Mouse (Mus musculus): ENCODE results near the gene Strn3.
"Not testable (repeated sequence)": the region's sequence is repeated elsewhere in the genome, so short reads cannot be mapped to it uniquely, and the experiment has no call there.

Gene Strn3

DNA sequence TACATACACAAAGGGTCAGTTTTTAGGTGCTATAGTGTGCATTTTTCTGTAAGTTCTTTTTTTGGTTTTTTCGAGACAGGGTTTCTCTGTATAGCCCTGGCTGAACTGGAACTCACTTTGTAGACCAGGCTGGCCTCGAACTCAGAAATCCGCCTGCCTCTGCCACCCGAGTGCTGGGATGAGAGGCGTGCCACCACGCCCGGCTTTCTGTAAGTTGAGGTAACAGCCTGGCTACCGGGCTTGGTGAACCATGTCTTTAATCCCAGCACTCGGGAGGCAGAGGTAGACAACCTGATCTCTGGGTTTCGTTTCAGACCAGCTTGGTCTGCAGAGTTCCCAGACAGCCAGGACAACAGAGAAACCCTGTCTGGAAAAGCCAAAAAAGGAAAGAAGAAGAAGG lies 1.2 kb upstream of the Strn3 start:
- DNase-seq = not testable (repeated sequence)

DNA sequence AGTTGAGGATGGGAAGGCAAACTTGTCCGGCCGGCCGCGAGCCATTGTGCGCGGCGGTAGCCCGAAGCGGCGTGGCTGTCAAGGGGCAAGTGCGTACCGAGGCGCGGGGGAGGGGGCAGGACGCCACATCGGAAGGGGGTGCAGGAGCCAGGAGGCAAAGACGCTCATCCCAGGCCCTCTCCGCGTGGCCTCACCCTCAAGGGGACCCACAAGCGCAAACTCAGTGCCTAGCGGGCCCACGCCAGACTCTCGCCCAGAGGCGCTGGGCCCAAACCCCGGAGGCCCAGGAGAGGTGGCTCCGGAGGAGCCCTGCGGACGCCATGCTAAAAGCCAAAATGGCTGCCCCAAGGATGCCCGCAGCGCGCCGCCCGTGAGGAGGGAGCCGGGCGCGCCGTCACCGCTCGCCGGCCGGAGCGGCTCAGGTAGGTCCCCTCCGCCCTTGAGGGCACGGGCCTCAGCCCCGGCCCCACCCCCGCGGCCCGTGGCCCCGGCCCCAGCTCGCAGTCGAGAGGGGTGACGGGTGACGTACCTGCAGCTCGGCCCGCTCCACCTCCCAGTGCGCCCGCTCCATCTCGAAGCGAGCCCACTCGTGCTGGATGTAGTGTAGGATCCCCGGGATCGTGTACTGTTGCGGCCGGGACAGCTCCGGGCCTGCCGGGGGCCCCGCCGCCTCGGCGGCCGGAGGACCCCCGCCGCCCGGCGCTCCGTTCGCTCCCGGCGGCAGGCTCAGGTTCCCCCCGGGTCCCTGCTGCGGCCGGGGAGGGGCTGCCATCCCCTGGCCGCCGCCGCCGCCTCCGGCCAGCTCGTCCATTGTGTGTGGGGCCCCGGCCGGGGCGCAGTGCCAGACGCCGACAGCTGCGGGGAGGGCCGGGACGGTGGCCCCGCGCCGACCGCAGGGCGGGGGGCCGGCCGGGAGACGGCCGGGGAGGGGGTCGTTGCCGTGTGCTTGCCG lies 528 bp downstream of the Strn3 start, which contains the start of gene Ap4s1:
TSS of gene Ap4s1 (plus strand) at position 141 of the 952 bp plus-strand sequence.
- peak; percentile 82 for DNase-seq

DNA sequence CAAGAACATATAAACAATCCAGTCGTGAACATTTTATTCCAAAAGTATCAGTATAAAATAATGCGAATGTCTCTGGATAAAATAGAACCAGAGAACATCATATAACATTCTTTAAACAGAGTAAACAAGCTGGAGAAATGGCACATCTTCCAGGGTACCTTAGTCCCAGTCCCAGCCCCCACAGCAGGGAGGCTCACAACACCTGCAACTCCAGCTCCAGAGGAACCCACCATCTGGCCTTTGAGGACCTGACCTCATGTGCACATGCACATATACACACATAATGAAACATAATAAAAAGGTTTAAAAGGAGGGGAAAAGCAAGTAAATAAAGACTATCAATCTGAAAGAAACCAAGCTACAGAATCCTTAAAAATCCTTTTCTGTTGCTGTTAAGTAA lies 3.2 kb downstream of the Strn3 start:
- DNase-seq = no peak

DNA sequence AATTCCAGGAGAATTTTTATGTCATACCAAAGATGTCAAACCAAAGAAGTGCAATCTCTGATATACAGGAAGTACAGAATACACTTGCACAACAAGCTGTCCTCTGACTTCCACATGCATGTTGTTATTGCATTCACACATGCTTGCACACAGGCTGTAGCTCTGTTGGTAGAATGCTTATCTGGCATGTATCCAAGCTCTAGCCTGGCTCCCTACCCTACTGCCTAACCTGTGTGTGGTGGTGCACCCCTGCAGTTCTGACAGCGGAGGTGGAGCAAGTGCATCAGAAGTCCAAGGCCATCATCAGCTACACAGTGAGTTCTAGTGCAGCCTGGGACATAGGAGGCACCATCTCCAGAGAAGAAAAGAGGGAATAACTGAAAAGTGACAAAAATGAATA lies 12.9 kb downstream of the Strn3 start:
- no peak for DNase-seq

DNA sequence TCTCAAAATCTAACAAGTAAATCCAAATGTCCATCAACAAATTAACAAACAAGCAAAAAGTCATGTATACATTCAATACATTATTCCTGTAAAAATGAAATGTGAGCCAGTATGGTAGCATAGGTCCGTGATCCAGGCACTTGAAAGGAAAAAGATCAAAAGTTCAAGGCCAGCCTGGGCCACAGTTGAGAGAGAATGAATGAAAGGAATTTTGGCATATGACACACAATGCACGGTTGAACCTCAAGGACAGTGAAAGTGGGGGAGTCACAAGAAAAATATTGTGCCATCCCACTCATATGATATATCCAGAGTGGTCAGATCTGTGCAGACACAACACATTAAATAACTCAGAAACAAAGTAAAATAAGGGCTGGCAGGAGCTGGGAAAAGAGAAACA lies 15.3 kb downstream of the Strn3 start:
- no peak for DNase-seq

DNA sequence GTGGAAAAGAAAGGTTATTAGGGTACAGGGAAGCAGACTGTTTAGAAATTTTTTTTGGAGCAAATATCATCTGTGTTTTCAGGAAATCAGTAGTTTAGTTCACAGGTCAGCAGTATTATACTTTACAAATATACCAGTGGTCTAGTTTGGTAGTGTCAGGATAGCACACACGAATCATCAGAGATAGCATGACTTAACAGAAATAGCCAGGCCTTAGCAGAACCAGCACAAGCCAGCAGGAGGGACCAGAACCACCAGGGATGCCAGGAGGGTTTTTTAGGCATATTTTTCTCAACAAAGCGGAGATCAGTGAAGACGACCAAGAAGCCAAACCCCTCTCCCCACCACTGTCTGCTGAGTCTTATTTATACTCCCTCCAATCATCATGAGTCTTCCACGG lies 18.4 kb downstream of the Strn3 start:
- no peak for DNase-seq

DNA sequence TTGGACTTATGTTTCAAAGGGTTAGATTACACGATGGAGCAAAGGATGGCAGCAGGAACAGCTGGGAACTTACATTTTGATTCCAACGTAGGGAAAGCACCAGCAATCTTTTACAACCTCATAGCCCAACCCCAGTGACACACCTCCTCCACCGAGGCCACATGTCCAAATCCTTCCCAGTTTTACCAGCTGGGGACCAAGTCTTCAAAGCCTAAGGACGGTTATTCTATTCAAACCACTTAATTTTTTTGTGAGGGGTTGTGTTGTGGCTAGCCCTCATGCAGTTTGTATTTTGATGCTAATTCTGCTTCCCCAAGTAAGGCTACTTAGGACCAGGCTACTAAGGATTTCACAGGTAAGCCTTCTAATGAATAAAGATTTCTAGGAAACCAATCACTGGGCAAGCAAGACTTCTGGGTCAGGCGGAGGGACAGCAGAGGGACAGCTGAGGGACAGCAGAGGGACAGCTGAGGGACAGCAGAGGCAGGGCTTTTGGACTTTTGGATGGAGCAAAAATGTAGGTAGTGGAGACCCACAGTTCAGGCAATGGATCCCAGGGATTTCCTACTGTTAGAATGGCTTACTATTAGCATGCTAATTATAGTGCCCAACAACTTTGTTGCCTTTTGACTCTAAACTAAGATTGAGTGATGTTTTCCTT lies 20.3 kb downstream of the Strn3 start:
- no peak for DNase-seq

DNA sequence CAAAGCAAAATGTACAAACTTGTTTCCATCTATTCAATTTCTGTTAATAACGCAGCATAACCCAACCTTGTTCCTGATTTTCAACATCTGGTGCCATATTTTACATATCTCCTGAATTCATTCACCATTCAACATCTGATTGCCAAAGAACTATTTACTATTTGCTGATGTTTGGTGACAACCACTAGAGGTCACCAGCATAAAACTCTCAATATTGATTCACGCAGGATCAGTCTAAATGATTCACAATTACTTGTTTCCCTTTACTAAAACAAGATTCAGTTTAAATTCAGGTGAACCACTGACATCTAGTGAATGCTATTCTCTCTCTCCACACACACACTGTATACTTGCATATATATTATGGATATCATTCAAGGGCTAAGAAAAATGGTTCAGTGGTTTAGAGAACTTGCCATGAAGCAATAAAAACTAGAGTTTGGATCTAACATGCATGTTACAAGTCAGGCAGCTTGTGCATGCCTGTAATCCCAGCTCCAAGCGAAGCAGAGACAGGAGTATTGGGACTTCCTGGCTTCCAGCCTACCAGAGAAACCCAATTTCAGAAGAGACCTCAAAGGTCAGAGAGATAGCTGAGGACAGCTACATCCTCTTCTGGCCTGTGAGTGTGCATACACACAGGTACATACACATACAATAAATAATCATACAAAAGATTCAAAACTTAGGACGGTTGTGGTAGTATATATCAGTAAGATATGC lies 24.8 kb downstream of the Strn3 start:
- no peak for DNase-seq

DNA sequence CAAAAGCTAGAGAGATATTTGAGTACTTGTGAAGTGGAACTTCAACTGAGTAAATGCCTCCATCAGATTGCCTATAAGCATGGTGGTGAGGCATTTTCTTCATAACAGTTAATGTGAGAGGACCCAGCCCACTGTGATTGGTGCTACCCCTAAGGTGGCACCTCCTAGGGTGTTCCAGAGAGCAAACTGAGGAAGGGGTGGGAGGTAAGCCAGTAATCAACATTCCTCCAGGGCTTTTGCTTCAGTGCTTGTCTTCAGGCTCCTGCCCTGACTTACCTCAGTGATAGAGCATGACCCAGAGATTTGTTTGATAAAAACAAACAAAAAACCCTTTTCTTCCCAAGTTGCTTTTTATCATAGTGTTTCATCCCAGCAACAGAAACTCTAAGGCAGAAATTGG lies 27.8 kb downstream of the Strn3 start:
- DNase-seq = no peak

DNA sequence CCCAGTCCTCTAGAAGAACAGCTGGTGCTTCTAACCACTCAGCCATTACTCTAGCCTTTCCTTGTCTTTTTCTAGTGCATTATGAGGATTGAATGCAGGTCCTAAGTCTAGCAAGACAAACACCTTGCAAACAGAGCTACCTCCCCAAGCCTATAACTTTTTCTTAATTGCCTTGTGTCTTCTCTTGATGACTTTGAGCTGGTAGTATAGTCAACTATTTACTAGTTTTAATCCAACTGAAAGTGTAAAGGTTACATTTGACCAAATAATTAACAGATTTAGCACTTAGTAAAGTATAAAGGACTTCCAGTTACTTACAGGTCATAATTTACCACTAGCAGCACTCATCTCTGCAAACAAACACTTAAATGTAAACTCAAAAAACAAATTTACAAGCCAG lies 28.7 kb downstream of the Strn3 start:
- no peak for DNase-seq

DNA sequence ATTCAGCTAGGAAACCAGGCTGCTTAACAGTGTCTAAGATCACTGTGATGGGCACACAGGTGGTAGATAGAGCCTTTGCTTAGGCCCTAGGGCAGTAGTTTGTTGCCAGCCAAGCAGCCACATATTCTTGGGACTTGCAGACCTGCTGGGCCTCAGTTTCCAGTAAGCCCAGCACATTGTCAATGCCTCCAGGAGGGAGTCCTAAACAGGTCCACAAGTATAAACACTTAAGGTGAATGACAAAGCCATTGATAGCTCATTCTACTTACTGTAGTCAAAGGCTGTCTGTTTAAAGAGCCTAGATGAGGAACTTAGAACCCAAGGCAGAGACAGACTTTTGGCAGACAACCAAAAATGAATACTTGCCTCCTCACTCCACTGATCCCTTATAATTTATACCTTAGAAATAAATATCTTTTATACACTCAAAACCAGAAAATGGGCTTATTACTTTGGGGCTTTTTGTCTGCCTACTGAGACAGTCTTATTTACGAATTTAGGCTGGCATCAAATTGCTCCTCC lies 35.7 kb downstream of the Strn3 start:
- DNase-seq = no peak

DNA sequence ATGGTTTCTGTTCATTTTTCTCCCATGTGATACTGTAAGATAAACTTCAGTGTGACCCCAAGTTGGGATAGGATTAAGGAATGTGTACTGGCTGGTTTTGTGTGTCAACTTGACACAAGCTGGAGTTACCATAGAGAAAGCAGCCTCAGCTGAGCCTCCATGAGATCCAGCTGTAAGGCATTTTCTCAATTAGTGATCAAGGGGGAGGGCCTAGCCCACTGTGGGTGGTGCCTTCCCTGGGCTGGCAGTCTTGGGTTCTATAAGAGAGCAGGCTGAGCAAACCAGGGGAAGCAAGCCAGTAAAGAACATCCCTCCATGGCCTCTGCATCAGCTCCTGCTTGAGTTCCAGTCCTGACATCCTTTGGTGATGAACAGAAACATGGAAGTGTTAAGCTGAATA lies 42.3 kb downstream of the Strn3 start:
- not testable (repeated sequence) for DNase-seq

DNA sequence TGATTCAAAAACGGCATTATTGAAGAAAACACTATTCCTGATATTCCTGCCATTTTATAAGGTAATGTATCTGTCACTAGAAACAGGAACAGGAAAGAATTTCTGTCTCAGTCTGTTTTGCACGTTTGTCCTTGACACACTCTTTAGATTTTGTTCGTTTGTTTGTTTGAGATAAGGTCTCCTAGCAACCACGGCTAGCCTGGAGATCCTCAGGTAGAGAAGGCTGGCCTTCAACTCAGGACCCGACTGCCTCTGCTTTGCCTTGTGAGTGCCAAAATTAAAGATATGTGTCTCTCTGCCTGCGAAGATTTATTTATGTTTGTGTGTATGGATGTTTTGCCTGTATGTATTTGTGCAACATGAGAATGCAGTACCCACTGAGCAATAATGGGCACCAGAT lies 49.8 kb downstream of the Strn3 start:
- no peak for DNase-seq

DNA sequence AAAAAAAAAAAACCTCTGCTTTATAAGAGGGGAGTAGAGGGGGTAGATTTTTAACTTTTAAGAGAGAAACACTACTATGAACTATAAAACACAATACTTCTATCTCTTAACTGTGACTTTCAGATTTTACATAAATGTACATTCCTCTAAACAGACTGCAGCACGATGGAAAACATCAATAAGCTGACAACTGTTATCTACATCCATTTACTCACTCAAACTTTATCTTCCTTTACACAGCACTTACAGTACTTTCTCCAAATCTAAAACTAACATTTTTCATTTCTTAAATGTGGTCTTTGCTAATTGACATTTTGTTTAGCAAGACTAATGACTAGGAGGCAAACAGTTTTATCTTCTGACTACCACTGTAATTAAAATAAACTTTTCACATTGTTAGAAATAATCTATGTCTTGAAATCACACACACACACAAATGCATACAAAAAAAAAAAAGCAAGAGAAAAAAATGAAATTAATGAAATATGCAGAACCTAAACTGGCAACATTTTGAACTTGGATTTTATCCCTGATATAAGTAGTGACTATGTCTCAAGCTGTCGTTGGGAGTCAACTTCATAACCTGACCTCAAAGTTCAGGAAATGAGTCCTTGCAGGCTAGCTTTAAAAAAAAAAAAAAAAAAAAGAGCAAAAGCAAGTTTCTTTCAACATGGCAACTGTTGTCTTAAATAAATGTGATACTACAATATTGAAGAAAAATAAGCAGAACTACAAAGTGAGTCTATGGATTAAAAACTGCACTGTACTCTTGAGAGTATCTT lies 54.8 kb downstream of the Strn3 start:
- no peak for DNase-seq

DNA sequence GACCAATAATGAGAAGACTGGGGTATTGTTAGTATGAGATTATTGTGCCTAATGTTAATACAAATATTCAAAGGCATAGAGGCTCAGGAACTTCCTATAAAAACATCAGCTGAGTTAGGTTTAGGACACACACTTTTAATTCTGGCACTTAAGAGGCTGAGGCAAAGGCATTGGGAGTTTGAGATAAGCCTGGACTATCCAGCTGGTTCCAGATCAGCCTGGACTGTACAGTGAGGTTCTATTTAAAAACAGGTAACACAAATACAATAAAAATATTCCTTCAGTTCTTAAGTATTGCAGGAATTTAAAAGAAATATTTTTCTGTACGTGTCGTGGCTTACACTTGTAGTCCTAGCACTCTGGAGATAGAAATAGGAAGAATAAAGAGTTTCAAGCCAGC lies 55.4 kb downstream of the Strn3 start:
- no peak for DNase-seq

DNA sequence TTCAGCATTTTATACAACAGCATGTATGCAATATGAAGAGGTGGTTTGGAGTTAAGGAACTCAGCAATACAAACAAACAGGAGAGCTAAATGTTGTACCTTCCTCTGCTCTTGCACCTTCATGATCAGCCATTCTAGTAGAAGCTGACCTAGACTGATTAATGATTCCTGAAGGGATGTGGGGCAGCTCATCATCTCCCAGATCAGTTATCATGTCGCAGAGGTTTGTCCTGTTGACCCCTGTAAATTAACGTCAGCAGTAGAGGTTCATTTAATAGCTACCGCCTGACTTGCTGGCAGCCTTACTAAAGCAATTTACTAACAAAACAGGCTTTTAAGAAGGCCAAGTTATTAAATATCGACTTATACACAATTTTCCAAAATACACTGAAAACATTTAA lies 58.2 kb downstream of the Strn3 start:
- no peak for DNase-seq

DNA sequence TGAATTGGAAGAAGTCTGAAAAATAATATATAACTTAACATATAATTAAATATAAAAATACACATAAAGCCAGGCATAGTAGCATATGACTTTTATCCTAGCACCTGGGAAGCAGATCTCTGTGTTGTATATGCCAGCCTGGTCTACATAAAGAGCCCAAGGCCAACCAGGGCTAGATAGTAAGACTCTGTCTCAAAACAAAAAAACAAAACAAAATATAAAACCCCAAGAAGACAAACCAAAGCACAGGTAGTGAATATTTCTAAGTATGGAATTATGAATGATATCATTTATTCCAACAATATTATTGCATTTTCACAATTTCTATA lies 68.4 kb downstream of the Strn3 start:
- DNase-seq = no peak

DNA sequence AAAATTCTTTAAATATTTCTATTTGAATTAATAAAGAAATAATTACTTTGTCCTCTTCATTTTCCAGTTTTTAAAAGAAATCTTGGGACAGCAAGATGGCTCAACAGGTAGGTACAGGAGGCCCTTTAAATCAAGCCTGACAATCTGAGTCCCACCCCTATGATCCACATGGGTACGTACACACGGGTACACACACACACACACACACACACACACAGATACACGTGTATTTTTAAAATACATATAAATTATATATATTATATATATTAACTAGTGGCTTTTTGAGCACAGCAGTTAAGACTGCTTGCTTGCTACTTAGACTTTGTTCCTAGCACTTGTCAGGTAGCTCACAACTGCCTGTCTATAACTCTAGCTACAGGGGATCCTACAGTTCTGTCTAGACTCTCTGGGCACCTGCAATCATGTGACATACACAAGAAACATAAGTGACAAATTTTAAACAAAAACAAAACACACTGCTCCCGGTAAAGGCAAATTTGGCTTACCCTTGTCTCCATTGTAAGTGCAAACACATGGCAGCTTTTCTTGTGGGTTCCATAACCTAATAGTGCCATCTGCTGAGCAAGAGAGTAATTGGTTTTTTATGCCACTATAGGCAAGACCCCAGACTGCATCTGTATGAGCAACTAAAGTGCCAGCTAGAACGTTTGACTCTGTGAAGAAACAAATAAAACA lies 68.9 kb downstream of the Strn3 start:
- DNase-seq = no peak

DNA sequence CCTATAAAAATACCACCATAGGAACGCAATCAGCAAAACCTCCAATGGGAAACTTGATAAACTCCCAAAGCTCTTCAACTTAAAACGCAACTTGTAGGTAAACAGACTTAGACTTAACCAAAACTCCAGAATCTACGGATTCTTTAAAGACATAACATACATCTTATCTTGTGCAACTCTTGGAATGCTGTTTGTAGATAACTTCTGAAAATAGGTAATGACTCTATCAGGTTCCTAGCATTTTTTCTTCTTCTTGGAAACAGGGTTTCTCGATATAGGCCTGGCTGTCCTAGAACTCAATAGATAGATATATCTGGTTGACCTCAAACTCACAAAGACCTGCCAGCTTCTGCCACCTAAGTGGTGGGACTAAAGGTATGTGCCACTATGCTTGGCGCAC lies 70.5 kb downstream of the Strn3 start:
- no peak for DNase-seq

DNA sequence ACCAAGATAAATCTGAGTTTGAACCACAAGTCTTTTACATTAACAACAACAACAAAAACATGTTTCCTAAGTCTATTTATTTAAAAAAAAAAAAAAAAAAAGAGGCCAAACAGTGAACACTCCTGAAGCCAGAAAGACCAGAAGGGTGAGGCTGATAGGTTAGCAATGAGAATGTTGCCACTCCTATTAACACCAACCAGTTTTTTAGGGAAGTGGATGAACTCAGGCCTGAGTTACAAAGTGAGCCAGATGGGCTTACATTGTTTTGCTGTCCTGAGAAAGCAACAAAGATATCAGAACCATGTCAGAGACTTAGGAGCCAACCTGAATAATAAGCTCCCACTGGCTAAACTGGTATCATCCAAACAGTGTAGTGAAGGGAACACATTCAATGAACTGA lies 71.1 kb downstream of the Strn3 start:
- DNase-seq = no peak

DNA sequence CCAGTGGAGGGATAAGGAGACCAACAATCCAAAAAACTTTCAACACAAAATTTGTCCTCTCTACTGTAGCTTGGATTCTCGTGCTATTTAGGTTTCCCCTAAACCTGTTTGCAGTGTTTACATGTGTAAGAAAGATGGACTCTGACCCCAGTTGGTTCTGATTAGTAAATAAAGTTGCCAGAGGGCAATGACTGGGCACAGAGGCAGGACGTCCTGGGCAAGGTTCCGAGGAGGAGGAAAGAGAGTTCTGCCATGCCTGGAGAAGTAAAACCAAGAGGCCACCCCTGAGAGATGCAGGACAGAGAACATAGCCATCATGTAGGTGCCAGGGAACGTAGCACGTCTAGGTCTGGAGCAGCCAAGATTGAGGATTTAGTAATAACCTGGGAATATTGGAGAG lies 79.3 kb downstream of the Strn3 start:
- DNase-seq = no peak

DNA sequence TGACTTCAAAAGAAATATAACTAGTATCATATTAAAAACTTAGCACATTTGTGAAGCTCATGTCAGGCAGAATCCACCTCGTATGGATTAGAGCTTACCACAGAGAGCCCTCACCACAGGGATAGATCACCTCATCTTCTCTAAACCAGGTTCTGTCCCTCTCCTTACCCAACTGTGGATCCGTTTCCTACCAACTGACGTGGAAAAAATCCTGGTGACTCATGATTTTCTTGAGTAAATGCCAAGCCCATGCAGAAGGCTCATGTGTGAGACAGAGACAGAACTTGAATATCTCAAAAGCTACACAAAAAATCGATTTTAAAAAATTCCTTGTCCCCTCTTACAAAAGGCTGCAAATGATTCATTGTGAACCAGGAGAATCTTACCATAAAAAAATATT lies 85.6 kb downstream of the Strn3 start:
- DNase-seq = no peak

All from right cerebral cortex, postnatal 25 days (tissue).